Mouse (Mus musculus) CD4-positive, CD25-positive, alpha-beta regulatory T cell, adult 4 months (primary cell): Measurements from ENCODE around the gene Cdc42bpa. TPM values are rescaled to one million over a fixed set of nuclear protein-coding genes. Genes with fewer than 3 reads are reported as not detected.

Source experiments
- ATAC-seq: one replicate; pipeline ENCODE4 v1.8.0; 2017
- polyA plus RNA-seq, 2 experiments: library from polyadenylated mRNA; unstranded; fragments of 100-300 nt; shearing (Covaris generic); gene quantifications; one replicate each; pipeline ENCODE4 v1.2.1; 2017

The Cdc42bpa gene
- polyA plus RNA-seq, 2 experiments from 2014 or later: 0.36 to 0.43 TPM

GRCm38 (mm10) chr1:180031705-180032548, 71.7 kb downstream of the Cdc42bpa start:
- no peak for ATAC-seq

- ATAC-seq: no peak
Measured at GRCm38 (mm10) chr1:180037461-180037860, 77.2 kb downstream of the Cdc42bpa start.

- no peak for ATAC-seq
Measured at GRCm38 (mm10) chr1:180044160-180044559, 83.9 kb downstream of the Cdc42bpa start.

GRCm38 (mm10) chr1:180045172-180045571, 84.9 kb downstream of the Cdc42bpa start:
- ATAC-seq: no peak

GRCm38 (mm10) chr1:180089176-180089575, 128.9 kb downstream of the Cdc42bpa start:
- ATAC-seq: no peak

GRCm38 (mm10) chr1:180098426-180098825, 138.2 kb downstream of the Cdc42bpa start:
- ATAC-seq: no peak

- ATAC-seq: no peak
Measured at GRCm38 (mm10) chr1:180104567-180104966, 144.3 kb downstream of the Cdc42bpa start.

- no peak for ATAC-seq
Measured at GRCm38 (mm10) chr1:180109050-180109449, 148.8 kb downstream of the Cdc42bpa start.

- no peak for ATAC-seq
Measured at GRCm38 (mm10) chr1:180116525-180116924, 156.3 kb downstream of the Cdc42bpa start.

GRCm38 (mm10) chr1:180118233-180118632, 158.0 kb downstream of the Cdc42bpa start:
- no peak for ATAC-seq

GRCm38 (mm10) chr1:180128077-180128792, 168.0 kb downstream of the Cdc42bpa start:
- ATAC-seq: no peak

GRCm38 (mm10) chr1:180131402-180131801, 171.1 kb downstream of the Cdc42bpa start:
- no peak for ATAC-seq

GRCm38 (mm10) chr1:180132187-180132586, 171.9 kb downstream of the Cdc42bpa start:
- no peak for ATAC-seq

- ATAC-seq: no peak
Measured at GRCm38 (mm10) chr1:180139158-180139557, 178.9 kb downstream of the Cdc42bpa start.

GRCm38 (mm10) chr1:180140970-180141369, 180.7 kb downstream of the Cdc42bpa start:
- no peak for ATAC-seq

- no peak for ATAC-seq
Measured at GRCm38 (mm10) chr1:180148036-180148435, 187.8 kb downstream of the Cdc42bpa start.

- ATAC-seq: no peak
Measured at GRCm38 (mm10) chr1:180148563-180148962, 188.3 kb downstream of the Cdc42bpa start.

- ATAC-seq: no peak
Measured at GRCm38 (mm10) chr1:180151191-180151590, 190.9 kb downstream of the Cdc42bpa start.

GRCm38 (mm10) chr1:180158648-180159047, 198.4 kb downstream of the Cdc42bpa start:
- no peak for ATAC-seq

- no peak for ATAC-seq
Measured at GRCm38 (mm10) chr1:180160545-180160944, 200.3 kb downstream of the Cdc42bpa start.

GRCm38 (mm10) chr1:180161160-180161559, 200.9 kb downstream of the Cdc42bpa start:
- no peak for ATAC-seq

- no peak for ATAC-seq
Measured at GRCm38 (mm10) chr1:180161566-180162355, 201.5 kb downstream of the Cdc42bpa start.

- ATAC-seq: no peak
Measured at GRCm38 (mm10) chr1:180162986-180163385, 202.7 kb downstream of the Cdc42bpa start.
